Mouse (Mus musculus) embryonic fibroblast, embryonic 13.5 days (primary cell): ENCODE measurements around the gene Gm11639. TPM values are rescaled to one million over a fixed set of nuclear protein-coding genes. Genes with fewer than 3 reads are reported as not detected.
"Not testable (repeated sequence)": the region's sequence is repeated elsewhere in the genome, so short reads cannot be mapped to it uniquely, and the experiment has no call there.

ENCODE experiments used
- H3K27ac ChIP-seq: 2 replicates; pipeline ENCODE4 v1.5.1; 2012; ENCODE audit warnings: low read length, control low read depth, inconsistent platforms; ENCODE audit not compliant: insufficient read depth
- H3K4me1 ChIP-seq: 2 replicates; pipeline ENCODE4 v1.6.1; 2011; ENCODE audit warnings: low read length; ENCODE audit not compliant: control insufficient read depth, insufficient read depth
- H3K4me3 ChIP-seq: 2 replicates; pipeline ENCODE4 v1.5.1; 2011; ENCODE audit warnings: mild to moderate bottlenecking, control low read depth, low read length; ENCODE audit not compliant: insufficient read depth
- CTCF ChIP-seq: IDR thresholded peaks from 2 replicates; pipeline ENCODE4 v1.5.1; 2011; ENCODE audit warnings: mild to moderate bottlenecking, control low read depth, low read length, moderate library complexity, borderline replicate concordance; ENCODE audit not compliant: insufficient read depth
- POLR2A ChIP-seq: IDR thresholded peaks from 2 replicates; pipeline ENCODE4 v1.6.1; 2011; ENCODE audit warnings: low read depth, mild to moderate bottlenecking, control low read depth, low read length, moderate library complexity
- polyA plus RNA-seq: library from polyadenylated mRNA; stranded (reverse); fragments of >200 nt; gene quantifications from 2 replicates; pipeline ENCODE4 v1.2.4, GENCODE M21; 2011; ENCODE audit warnings: low read depth; ENCODE audit not compliant: missing spikeins, insufficient read length

Gene Gm11639
- polyA plus RNA-seq, 1 experiment = 0.04 TPM

GRCm38 (mm10) chr11:105125735-105126519, 440.4 kb downstream of the Gm11639 start, which contains the start of gene Mettl2:
Gene Mettl2 (plus strand): TSS chr11:105126425.
- H3K4me1 ChIP-seq = peaks cover 5% of the 10 kb centered on the region
- TF ChIP-seq CTCF = peak; percentile 70; the same call in 1 of the 2 replicates
- TF ChIP-seq POLR2A = peak; percentile 94
- peak within 1 kb of the TSS; percentile 90 for H3K4me3 ChIP-seq
- peak within 1 kb of the TSS; percentile 60 for H3K27ac ChIP-seq

DNA sequence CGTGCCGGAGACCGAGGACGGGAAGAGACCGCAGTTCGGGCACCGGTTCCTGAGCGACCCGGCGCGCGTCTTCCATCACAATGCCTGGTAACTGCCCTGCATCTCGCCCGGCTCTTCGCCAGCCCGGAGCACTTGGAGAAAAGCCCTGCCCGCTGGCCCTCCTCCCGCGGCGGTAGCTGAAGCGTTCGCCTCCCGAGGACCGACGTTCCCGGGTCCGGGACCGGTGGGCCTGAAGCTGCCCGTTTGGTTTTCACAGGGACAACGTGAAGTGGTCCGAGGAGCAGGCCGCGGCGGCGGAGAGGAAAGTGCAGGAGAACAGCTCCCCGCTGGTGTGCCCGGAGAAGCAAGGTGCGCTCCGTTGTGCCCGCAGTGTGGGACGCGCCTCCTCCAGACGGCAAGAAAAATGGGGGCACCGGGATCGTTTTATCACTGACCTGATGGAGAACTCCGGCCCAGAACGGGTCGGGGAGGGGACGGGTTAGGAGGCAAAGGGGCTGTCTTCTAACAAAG, 441.1 kb downstream of the Gm11639 start:
- TF ChIP-seq POLR2A (no peak; the same call in 1 of the 2 replicates), CTCF (no peak)
- H3K27ac ChIP-seq = no peak overlapping the region
- peak overlapping the region; percentile 90 for H3K4me3 ChIP-seq
- H3K4me1 ChIP-seq = peaks cover 5% of the 10 kb centered on the region

DNA sequence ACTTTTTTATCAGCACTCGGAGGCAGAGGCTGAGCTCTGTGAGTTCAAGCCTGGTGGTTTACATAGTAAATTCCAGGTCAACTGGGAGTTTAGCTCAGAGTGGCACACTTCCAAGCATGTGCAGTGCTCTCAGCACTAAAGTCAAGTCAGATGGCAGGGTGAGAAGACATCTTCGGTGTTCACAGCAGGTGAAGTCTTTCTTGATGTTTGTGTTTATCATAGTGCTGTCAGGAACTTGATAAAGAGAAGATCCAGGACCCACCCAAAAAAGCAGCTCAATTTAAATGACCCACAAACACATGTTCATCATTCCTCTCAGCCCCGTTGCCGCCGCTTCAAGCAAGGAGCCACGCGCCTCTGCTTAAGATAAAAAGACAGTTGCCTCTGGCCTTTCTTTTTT, 450.2 kb downstream of the Gm11639 start:
- TF ChIP-seq CTCF (no peak), POLR2A (no peak)
- Histone ChIP-seq H3K4me1 (no peaks in the 10 kb centered on the region), H3K4me3 (no peak overlapping the region), H3K27ac (no peak overlapping the region)

- H3K4me1 ChIP-seq, H3K27ac ChIP-seq, H3K4me3 ChIP-seq: not testable (repeated sequence)
Observed at GRCm38 (mm10) chr11:105137255-105137654, 451.7 kb downstream of the Gm11639 start.

GRCm38 (mm10) chr11:105140512-105140911, 455.0 kb downstream of the Gm11639 start:
- H3K27ac ChIP-seq, H3K4me1 ChIP-seq, H3K4me3 ChIP-seq: not testable (repeated sequence)

DNA sequence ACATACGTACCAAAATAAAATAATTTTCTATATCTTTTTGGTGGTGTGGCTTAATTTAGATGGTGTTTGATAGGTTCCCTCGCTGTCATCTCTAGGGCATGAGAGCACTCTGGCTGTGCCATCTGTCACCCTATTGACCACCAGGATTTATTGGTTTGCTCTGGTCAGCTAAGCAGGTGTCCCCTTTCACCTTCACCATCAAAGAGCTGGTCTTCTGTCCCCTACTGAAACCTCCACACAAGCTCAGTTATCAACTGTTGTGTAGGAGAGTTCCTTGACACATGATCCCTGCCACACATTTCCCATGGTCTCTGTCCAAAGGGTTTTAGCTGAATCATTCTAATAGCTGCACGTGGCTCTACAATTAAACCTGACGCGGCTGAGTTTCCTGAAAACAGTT, 455.6 kb downstream of the Gm11639 start:
- TF ChIP-seq POLR2A (no peak), CTCF (no peak)
- Histone ChIP-seq H3K27ac (no peak overlapping the region), H3K4me3 (no peak overlapping the region), H3K4me1 (no peaks in the 10 kb centered on the region)

GRCm38 (mm10) chr11:105143564-105143963, 458.1 kb downstream of the Gm11639 start:
- H3K4me1 ChIP-seq = no peaks in the 10 kb centered on the region
- H3K27ac ChIP-seq = no peak overlapping the region
- TF ChIP-seq POLR2A = no peak
- TF ChIP-seq CTCF = no peak
- no peak overlapping the region for H3K4me3 ChIP-seq

- no peaks in the 10 kb centered on the region for H3K4me1 ChIP-seq
- no peak for TF ChIP-seq POLR2A
- H3K27ac ChIP-seq = no peak overlapping the region
- no peak overlapping the region for H3K4me3 ChIP-seq
Observed at GRCm38 (mm10) chr11:105144084-105144483, 458.6 kb downstream of the Gm11639 start.

- H3K4me1 ChIP-seq = no peaks in the 10 kb centered on the region
- no peak overlapping the region for H3K4me3 ChIP-seq
- H3K27ac ChIP-seq = no peak overlapping the region
- TF ChIP-seq CTCF (no peak), POLR2A (no peak)
Observed at GRCm38 (mm10) chr11:105144508-105145210, 459.2 kb downstream of the Gm11639 start.

DNA sequence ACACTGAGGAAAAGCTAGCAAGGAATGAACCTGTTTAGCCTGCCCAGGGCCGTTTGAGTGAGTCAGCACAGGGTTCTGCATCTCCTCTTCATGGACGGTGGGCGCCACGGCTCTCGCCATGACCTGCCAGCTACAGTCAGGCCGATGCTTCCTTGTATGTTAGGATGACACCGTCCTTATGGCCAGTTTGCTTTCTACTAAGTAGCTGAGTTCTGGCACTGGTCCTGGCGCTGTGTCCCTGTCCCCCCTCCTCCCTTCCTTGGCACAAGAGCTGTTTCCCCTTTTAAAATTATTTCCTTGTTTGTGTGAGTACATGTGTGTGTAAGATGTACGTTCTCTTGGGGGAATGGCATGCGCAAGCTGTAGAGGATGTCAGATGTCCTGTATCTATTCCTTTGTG, 459.7 kb downstream of the Gm11639 start:
- Histone ChIP-seq H3K4me3 (no peak overlapping the region), H3K27ac (no peak overlapping the region), H3K4me1 (no peaks in the 10 kb centered on the region)
- TF ChIP-seq CTCF = no peak
- no peak for TF ChIP-seq POLR2A
